Mouse (Mus musculus) cortical plate, adult 2 months (tissue): ENCODE measurements at regions not wholly inside any gene's neighbourhood (a gene's known extent, or its start where the extent isn't known, plus 50 kb on each side); places are given as distances from the start of the nearest gene placed in this dataset.

Source experiments
- CTCF ChIP-seq: fragments of 200-500 bp; IDR thresholded peaks from 2 replicates; pipeline ENCODE4 v1.5.1; 2011; ENCODE audit warnings: mild to moderate bottlenecking, control low read depth, low read length; ENCODE audit not compliant: insufficient read depth; ENCODE audit errors: extremely low read depth
- POLR2A ChIP-seq: fragments of 200-500 bp; IDR thresholded peaks from 2 replicates; pipeline ENCODE4 v1.6.1; 2011; ENCODE audit warnings: mild to moderate bottlenecking, low read length, control low read depth; ENCODE audit not compliant: insufficient read depth; ENCODE audit errors: extremely low read depth

- TF ChIP-seq CTCF (no peak), POLR2A (no peak)
These were observed 109.8 kb upstream of the Fstl4 start for GRCm38 (mm10) chr11:52654640-52655039.
